Mouse (Mus musculus): ENCODE measurements around the gene 4930451I11Rik. TPM values are rescaled to one million over a fixed set of nuclear protein-coding genes. Genes with fewer than 3 reads are reported as not detected.
A peak's percentile ranks its signal among the peaks of the same experiment; 100 is the strongest.

The 4930451I11Rik gene
- total RNA-seq, 2 experiments from 2014 or later, result not detected

DNA sequence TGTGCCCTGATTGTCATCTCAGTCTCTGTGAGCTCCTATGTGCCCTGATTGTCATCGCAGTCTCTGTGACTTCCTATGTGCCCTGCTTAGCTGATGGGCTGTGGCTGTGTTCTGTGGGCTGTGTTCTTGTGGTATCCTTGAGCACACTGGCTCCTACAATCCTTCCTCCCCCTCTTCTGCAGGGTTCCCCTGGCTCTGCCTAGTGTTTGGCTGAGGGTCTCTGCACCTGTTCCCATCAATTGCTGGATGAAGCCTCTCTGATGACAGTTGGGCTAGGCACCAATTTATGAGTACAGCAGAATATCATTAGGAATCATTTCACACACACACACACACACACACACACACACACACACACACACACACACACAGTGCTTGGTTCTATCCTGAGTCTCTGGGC, 1.9 kb upstream of the 4930451I11Rik start:
- no peak for DNase-seq

DNA sequence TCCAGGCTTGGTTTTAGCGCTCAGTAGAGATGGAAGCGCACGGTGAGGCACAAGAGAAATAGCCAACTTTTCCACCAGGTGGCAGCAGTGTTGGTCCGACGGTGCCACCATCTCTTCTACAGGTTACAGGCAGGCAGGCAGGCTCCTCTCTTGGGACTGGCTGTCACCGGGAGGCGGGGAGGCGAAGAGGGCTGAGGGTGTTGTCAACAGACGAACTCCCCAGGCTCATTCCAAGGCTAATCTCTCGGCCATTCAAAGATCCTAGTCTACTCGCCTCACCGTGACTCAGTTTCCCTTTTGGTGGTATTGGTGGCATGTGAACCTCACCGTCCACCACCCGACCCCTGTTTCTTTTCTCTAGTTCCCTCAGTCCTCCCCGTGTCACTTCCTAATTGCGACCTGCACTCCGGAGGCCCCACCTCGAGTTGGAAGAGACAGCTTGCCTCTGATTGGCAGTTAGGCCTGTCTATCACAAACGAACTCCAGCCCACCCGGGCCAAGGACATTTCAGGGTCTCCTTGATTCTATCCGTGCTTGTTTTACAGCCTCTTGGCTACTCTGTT, 678 bp upstream of the 4930451I11Rik start:
- peak; percentile 59 for DNase-seq

GRCm38 (mm10) chr7:126825952-126826351, 5.5 kb downstream of the 4930451I11Rik start:
- no peak for DNase-seq

- DNase-seq, result no peak
Measured at GRCm38 (mm10) chr7:126825403-126825802, 6.0 kb downstream of the 4930451I11Rik start.

DNA sequence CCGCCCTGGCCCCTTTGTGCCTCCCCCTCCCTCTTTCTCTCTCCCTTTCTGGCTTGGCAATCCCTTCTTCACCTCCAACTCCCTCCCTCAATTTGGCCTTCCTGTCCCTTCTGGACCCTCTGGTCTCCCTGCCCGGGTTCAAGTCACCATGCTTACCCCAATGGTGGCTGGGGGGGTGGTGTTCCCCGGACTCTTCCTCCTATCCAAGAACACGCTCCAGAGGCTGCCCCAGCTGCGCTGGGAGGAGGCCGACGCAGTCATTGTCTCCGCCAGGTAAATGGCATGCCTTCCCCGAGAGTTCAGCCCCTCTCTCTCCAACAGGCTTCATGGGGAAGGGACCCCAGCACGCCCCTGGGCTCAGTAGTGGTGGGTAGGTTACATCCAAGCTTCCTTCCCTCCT, 7.5 kb downstream of the 4930451I11Rik start:
- DNase-seq, result no peak

DNA sequence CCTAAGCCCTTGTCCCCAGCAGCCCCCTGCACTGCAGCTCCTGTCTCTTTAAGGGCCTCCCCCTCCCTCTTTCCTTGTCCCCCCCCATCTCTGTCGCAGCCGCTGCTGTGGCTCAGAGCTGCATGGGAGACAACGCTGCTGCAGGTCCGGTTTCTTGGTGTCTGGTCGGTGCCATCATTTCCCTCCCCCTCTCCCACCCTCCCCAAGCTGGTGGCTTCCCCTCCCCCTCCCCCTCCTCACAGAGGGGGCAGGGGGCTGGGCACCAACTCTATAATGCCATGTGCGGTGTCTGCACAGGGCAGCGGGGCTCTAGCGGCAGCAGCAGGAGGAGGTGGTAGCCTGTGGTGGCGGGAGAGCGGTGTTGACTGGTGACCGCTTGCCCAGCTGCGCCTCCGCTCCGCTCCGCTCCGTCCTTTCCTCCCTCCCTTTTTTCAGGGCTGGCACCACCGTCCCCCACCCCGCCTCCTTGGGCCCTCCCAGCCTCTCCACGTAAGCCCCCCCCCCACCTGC, 8.2 kb downstream of the 4930451I11Rik start:
- peak; percentile 19 for DNase-seq

- peak; percentile 23 for DNase-seq
Measured at GRCm38 (mm10) chr7:126822741-126823140, 8.7 kb downstream of the 4930451I11Rik start.

DNA sequence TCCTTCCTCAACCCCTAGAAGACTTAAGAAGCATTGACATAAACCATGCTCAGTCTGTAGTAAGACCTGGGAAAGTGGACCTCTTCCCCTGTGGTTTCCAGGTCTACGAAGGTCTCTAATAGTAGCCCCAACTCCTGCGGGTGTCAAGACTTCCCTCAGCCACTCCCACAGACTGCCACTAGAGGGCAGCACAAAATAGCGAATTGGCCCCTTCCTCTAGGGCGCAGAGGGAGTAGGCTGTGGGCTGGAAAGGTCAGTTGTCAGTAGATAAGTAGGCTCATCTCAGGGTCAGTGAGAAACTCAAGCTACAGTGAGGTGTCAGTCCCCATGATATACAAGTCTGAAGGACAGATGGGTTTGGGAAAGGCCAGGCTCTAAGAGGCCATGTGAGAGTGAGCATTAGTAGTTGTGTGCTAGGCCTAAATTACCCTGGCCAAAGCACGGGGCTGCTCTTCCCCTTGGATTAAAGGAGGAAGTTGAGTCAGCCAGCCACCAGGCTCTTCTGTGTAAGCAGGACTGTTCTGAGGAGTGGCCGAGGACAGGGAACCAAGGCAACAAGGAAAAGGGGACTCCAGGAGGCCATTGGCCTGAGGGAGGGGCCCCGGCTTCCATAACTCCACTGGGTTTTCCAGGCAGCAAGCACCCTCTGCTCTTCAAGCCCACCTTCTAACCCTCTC, 9.5 kb downstream of the 4930451I11Rik start:
- peak; percentile 62 for DNase-seq

DNA sequence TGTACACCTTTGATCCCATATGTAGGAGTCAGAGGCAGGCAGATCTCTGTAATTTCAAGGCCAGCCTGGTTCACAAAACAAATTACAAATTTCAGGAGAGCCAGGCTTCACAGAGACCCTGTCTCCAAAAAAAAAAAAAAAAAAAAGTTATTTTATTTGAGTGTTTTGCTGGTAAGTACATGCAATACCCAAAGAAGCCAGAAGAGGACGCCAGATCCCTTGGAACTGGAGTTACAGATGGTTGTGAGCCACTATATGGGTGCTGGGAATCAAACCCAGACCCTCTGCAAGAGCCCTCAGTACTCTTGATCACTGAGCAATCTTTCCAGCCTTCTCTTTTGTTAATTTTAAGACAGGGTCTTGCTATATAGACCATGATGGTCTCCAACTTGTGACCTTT, 12.6 kb downstream of the 4930451I11Rik start:
- DNase-seq, result no peak

DNA sequence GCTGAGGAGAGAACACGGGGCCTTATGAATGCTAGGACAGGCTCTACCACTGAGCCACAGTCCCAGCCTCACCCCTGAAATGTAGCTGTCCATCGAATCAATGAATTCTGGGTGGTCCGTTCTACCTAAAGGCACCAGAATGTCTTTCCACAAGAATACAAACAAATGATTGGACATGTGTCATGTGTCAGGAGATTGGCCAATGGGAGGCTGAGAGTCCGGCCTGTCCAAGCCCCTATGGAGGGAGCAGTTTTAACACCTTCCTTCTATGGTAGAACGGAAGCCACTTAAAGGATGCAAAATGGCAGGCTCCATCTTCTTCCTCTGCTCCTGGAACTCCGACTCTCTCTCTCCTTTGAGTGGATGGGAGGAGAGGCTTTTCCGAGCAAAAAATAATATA, 13.8 kb downstream of the 4930451I11Rik start:
- DNase-seq, result no peak

DNA sequence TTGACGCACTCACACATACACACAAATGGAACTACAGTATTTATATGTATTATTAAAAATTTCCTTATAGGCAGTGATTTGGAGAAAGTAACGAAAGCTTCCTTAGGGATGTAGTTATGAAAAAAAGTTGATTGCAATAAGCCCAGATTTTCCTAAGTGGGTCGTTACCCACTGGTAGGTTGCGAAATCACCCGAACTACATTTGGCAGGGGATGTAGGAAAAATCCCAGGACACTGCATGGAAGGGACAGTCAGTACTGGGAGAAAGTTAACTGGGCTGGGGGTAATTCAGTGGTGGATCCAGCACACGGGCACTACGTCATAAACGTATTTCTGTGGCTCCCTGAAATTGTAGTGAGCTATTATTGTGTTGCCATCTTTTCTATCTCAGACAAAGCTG, 14.9 kb downstream of the 4930451I11Rik start:
- DNase-seq, result no peak

- no peak for DNase-seq
Measured at GRCm38 (mm10) chr7:126815726-126816222, 15.7 kb downstream of the 4930451I11Rik start.

GRCm38 (mm10) chr7:126809723-126810369, 21.6 kb downstream of the 4930451I11Rik start:
- DNase-seq, result no peak

DNA sequence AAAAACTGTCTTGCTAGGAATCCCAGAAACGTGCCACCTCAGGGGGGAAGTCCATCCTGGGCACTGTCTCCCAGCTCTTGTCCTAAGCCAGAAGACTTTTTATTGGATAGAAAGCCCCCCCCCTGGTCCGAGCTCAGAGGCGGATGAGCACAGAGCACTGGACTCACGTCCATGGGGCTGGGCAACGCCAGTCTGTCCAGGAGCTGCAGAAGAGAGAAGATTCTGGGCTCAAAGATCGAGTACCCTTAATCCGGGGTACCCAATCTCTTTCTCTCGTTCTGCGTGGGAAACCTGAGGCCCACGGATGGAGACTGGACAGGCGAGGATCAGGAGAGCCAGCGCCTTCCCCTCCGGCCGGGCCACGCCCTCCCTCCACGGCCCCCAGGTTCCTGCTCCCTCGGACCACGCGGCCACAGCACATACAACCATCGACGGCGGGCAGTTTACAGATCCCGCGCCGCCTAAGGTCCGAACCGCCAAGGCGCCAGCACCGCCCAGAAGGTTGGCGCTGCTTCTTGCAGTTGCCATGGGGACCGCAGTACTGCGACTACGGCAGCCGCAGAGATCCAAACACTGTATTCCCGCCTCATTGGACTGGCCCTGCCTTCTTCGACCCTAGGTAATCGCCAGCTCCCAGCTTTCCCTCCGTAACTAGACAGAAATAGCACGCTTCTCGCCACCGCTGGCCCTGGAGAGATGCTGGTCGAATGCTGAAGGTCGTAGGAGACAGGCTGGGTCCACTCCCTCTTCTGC, 22.6 kb downstream of the 4930451I11Rik start:
- peak; percentile 87 for DNase-seq

DNA sequence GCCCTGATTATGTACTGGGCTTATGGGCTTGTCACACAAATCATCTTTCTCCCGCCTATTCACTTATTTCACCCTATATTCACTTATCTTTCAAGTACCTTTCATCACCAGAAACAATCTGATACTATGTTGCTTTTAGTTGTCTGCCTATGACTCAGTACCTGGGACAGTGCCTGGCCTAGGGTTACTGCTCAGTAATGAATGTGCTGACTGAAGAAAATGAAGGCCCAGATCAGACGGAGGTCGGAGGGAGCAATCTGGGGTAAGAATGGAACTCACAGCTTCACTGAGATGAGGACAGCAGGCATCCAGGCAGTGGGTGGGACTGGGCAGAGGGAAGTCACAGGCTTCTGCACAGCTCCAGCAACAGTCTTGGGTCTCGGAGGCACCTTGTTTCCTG, 24.0 kb downstream of the 4930451I11Rik start:
- no peak for DNase-seq

DNA sequence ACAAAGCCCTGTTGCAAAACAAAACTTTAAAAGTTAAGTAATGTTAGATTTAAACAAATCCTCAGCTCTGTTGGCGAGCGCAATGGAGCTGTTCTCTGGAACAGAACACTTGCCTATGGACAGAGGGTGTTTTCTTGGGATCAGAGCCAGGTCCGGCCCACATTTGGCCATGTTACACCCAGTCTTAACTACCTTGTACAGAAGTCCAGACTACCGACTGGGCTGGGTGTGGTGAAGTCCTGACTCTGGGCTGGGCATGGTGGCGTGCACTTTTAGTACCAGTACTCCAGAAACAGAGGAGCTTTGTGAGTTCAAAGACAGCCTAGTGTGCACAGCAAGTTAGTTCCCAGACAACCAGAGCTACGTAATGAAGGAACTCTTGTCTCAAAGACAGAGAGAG, 24.5 kb downstream of the 4930451I11Rik start:
- no peak for DNase-seq

- DNase-seq, result no peak
Measured at GRCm38 (mm10) chr7:126803751-126804150, 27.7 kb downstream of the 4930451I11Rik start.

DNA sequence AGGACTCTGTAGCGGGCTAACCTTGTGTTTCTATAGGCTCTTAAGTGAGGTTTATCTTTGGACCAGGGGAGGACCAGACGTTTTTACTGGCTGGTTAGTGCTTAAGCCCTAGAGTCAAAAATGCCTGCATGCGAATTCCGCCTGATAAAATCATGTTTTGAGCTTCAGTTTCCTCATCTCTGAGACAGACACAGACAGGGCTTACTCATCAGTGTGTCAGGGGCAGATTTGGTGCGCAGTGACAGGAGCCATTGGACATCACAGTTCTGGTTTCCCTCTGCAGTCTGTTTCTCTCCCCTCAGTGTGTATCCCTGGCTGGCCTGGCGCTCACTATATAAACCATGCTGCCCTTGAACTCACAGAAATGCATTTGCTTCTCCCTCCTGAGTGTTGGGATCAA, 28.3 kb downstream of the 4930451I11Rik start:
- DNase-seq, result no peak

DNA sequence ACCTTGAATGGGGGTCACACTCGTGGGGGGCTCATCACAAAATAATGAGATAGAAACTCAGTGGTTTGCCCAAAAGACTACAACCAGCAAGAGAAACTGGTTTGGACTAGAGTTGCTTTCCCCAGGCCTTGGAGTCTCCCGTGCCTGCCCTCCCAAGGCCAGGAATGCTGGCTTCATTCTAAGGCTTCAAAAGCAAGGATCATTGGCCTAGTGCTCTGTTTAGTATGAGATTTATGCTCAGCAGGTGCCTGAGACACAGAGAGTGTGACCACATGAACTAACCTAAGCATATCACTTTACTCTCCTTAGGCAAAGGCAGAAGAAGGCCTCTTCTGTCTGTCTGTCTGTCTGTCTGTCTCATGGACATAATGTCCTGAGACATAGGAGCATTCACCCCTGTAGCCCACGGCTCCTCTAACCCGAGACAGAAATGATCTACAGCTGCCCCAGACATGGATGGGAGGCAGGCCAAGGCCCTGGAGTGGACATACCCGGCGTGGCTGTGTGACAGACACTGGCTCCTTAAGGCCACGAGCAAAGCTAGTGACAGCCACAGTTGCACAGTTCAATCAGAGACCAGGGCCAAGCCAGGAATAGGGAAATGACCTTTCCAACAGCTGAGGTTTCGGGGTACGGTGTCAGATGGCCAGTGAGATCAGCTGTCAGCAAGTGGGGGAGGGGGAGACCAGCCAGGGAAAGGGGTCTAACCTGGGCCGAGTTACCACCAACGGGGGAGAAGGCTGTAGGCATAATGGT, 29.1 kb downstream of the 4930451I11Rik start:
- peak; percentile 86 for DNase-seq

GRCm38 (mm10) chr7:126801057-126801422, 30.4 kb downstream of the 4930451I11Rik start:
- DNase-seq, result no peak

- no peak for DNase-seq
Measured at GRCm38 (mm10) chr7:126800269-126801056, 31.0 kb downstream of the 4930451I11Rik start.

Measured in gastrocnemius, postnatal 25 days (tissue).